Mouse (Mus musculus): Measurements from ENCODE around the gene Adamtsl5. TPM values are rescaled to one million over a fixed set of nuclear protein-coding genes. Genes with fewer than 3 reads are reported as not detected.

Adamtsl5 gene
- polyA plus RNA-seq, 1 experiment from 2014 or later = 2.7 TPM

DNA sequence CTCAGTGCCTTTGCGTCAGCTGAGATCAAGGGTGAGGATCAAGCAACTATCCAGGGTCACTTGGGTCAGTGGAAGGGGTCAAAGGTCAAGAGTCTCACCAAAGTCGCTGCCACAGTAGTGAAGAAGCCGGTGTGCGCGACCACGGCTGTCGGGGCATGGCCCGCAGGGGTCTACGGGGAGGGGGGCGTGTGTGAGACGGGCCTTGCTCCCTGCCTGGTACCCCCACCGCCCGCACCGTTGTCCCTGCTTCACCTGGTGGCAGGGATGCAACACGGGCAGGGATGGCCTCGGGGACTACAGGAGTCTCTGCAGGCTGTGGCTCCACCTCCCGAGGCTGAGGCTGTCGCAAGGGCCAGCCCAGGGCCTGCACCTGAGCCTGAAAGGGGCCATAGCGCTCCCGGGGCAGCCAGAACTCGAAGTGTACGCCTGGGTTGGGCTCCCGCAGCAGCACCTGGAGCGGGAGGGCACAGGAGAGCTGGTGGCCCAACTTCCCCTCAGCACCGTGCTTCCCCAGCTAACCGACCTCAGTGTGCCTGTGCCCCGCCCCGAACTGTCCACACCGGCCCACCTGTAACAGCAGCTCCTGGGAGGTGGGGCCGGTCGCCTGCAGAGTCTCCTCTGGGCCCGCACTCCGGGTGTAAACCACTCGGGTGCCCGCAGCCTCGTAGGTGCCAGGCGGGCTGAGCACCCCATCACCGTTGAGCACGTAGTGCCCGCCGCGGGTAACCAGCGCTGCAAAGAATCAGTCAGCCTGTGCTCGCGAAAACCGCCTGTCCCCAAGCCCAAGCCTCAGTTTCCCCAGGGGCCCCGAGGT lies 6.5 kb downstream of the Adamtsl5 start:
- Histone ChIP-seq H3K27ac (ENCODE audit: low read depth, low read length) (no peak overlapping the region), H3K4me1 (ENCODE audit: control insufficient read depth, insufficient read depth, low read length) (peaks cover 19% of the 10 kb centered on the region), H3K4me3 (ENCODE audit: low read length) (peak overlapping the region; percentile 28), H3K36me3 (ENCODE audit: control insufficient read depth, insufficient read depth, low read length) (no peaks in the 10 kb centered on the region), H3K9me3 (ENCODE audit: control insufficient read depth, low read length) (no peaks in the 10 kb centered on the region), H3K9ac (ENCODE audit: low read depth, low read length) (no peak overlapping the region; the same call in 1 of the 2 replicates), H3K27me3 (ENCODE audit: control insufficient read depth, insufficient read depth, low read length) (peaks cover 64% of the 10 kb centered on the region), H3K4me2 (replicated peaks; ENCODE audit: low read depth, low read length) (peak overlapping the region; percentile 51; the same call in 1 of the 2 replicates)
- ATAC-seq (ENCODE audit: low FRiP score, low TSS enrichment) = no peak
- 2% methylated on average over 47 of the region's 47 CpGs for WGBS

DNA sequence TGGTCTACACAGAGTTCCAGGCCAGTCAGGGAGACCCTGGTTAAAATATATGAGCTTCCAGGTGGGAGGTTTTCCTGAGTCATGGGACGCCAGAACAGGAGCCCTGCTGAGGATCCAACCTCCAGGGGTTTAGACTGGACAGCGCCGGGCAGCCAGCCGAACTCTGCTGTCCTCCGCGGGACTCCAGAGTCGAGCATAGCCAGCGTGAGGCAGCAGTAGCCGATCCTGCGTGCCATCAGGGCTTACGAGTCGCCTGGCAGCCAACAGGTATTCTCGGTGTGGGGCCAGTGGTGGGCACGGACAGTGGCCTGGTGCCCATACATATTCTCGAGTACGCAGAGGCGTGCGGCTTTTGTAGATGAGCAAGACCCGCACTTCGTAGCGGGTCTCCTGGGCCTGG lies 7.2 kb downstream of the Adamtsl5 start:
- Histone ChIP-seq H3K4me3 (ENCODE audit: low read length) (no peak overlapping the region), H3K9me3 (ENCODE audit: control insufficient read depth, low read length) (no peaks in the 10 kb centered on the region), H3K27me3 (ENCODE audit: control insufficient read depth, insufficient read depth, low read length) (peaks cover 58% of the 10 kb centered on the region), H3K4me1 (ENCODE audit: control insufficient read depth, insufficient read depth, low read length) (peaks cover 19% of the 10 kb centered on the region), H3K9ac (ENCODE audit: low read depth, low read length) (no peak overlapping the region), H3K36me3 (ENCODE audit: control insufficient read depth, insufficient read depth, low read length) (no peaks in the 10 kb centered on the region), H3K4me2 (replicated peaks; ENCODE audit: low read depth, low read length) (no peak overlapping the region), H3K27ac (ENCODE audit: low read depth, low read length) (no peak overlapping the region)
- no peak for ATAC-seq (ENCODE audit: low FRiP score, low TSS enrichment)
- 13% methylated on average over 21 of the region's 21 CpGs for WGBS

DNA sequence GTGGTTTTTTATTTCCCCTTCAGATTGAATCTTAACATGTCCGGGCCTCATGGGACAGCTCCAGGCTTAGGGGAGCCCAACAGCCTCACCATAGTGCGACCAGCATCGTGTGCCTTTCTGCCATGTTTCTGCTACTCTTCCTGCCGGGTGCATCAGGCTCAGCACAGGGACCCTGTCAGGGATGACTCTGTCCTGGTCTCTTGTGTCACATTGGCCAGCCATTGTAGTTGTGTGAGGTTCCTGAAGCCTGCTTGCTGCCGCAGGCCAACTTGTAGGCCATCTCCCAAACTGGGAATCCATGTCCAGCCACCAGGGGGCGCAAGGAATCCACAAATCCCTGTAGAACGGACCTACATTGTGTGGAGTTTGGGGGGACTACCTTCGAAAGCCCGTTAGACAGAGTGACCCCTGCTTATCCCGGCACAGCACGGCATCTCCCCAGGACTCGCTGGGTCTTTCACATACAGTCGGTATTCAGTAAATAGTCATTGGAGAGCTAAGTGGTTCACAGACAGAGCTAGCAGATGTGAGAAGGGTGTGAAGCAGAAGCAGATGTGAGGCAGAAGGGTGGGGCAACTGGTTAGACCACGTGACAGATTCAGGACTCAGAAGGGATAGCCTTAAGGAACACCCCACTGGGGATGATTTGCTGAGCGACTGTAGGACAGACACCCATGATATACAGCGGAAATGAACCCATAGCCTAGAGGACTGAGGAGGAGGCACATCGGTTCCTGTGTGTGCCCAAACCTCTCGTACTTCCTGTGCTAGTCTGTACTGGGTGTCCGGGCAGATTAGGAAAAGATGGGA lies 8.1 kb downstream of the Adamtsl5 start:
- Histone ChIP-seq H3K27ac (ENCODE audit: low read depth, low read length) (no peak overlapping the region), H3K4me1 (ENCODE audit: control insufficient read depth, insufficient read depth, low read length) (peaks cover 18% of the 10 kb centered on the region), H3K4me3 (ENCODE audit: low read length) (no peak overlapping the region), H3K27me3 (ENCODE audit: control insufficient read depth, insufficient read depth, low read length) (peaks cover 49% of the 10 kb centered on the region), H3K4me2 (replicated peaks; ENCODE audit: low read depth, low read length) (no peak overlapping the region; the same call in 1 of the 2 replicates), H3K9ac (ENCODE audit: low read depth, low read length) (no peak overlapping the region), H3K9me3 (ENCODE audit: control insufficient read depth, low read length) (no peaks in the 10 kb centered on the region), H3K36me3 (ENCODE audit: control insufficient read depth, insufficient read depth, low read length) (no peaks in the 10 kb centered on the region; the same call in 1 of the 2 replicates)
- WGBS = 22% methylated on average over 19 of the region's 19 CpGs
- peak; percentile 16; the same call in 1 of the 2 replicates for ATAC-seq (ENCODE audit: low FRiP score, low TSS enrichment)

DNA sequence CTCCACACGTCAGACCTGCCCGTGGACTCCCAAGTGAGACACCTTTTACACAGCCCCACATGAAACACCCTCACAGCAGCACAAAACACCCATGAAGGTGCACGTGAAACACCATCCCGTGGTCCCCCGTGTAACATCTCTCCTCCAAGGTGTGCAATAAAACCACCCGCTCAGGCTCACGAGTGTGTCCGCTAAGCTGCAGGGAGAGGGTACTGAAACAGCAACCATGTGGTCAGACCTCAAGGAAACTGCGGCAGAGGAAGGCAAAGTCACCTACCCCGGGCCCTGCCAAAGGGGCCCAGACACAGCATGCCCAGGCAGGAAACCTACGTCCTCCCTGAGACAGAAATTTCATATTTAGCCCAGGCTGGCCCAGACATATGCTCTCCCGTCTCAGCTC lies 11.9 kb downstream of the Adamtsl5 start:
- H3K4me1 ChIP-seq (ENCODE audit: control insufficient read depth, insufficient read depth, low read length) = no peaks in the 10 kb centered on the region
- no peaks in the 10 kb centered on the region for H3K9me3 ChIP-seq (ENCODE audit: control insufficient read depth, low read length)
- H3K36me3 ChIP-seq (ENCODE audit: control insufficient read depth, insufficient read depth, low read length) = no peaks in the 10 kb centered on the region; the same call in 1 of the 2 replicates
- ATAC-seq (ENCODE audit: low FRiP score, low TSS enrichment) = no peak
- peaks cover 11% of the 10 kb centered on the region for H3K27me3 ChIP-seq (ENCODE audit: control insufficient read depth, insufficient read depth, low read length)
- WGBS = 88% methylated on average over 12 of the region's 12 CpGs
- H3K9ac ChIP-seq (ENCODE audit: low read depth, low read length) = no peak overlapping the region
- H3K27ac ChIP-seq (ENCODE audit: low read depth, low read length) = no peak overlapping the region
- H3K4me2 ChIP-seq (replicated peaks; ENCODE audit: low read depth, low read length) = no peak overlapping the region
- no peak overlapping the region for H3K4me3 ChIP-seq (ENCODE audit: low read length)

DNA sequence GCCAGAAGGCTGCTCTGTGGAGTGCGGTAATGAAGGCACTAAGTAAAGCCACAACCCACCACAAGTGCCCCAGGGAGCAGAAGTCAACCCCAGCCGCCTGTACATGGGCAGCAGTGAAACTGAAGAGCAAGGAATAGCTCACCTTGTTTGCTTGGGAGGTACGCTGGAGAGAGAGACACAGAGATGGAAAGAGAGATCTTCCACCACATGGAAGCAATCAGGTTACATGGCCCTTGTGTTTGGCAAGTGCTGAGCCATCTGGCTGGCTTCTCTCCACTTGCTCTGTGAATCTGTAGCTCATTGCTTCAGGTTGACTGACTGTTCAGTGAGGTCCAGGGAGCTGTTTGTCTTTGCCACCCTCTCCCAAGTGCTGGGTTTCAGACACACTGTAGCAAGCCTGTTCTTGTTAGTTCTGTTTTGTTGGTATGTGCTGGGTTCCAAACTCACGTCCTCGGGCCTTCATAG lies 15.7 kb downstream of the Adamtsl5 start:
- H3K36me3 ChIP-seq (ENCODE audit: control insufficient read depth, insufficient read depth, low read length) = no peaks in the 10 kb centered on the region; the same call in 1 of the 2 replicates
- H3K4me2 ChIP-seq (replicated peaks; ENCODE audit: low read depth, low read length) = no peak overlapping the region
- no peak overlapping the region for H3K9ac ChIP-seq (ENCODE audit: low read depth, low read length)
- H3K27ac ChIP-seq (ENCODE audit: low read depth, low read length) = no peak overlapping the region
- peaks cover 6% of the 10 kb centered on the region for H3K27me3 ChIP-seq (ENCODE audit: control insufficient read depth, insufficient read depth, low read length)
- no peak overlapping the region for H3K4me3 ChIP-seq (ENCODE audit: low read length)
- no peak for ATAC-seq (ENCODE audit: low FRiP score, low TSS enrichment)
- peaks cover 11% of the 10 kb centered on the region for H3K4me1 ChIP-seq (ENCODE audit: control insufficient read depth, insufficient read depth, low read length)
- H3K9me3 ChIP-seq (ENCODE audit: control insufficient read depth, low read length) = no peaks in the 10 kb centered on the region
- 85% methylated on average over 5 of the region's 5 CpGs for WGBS

DNA sequence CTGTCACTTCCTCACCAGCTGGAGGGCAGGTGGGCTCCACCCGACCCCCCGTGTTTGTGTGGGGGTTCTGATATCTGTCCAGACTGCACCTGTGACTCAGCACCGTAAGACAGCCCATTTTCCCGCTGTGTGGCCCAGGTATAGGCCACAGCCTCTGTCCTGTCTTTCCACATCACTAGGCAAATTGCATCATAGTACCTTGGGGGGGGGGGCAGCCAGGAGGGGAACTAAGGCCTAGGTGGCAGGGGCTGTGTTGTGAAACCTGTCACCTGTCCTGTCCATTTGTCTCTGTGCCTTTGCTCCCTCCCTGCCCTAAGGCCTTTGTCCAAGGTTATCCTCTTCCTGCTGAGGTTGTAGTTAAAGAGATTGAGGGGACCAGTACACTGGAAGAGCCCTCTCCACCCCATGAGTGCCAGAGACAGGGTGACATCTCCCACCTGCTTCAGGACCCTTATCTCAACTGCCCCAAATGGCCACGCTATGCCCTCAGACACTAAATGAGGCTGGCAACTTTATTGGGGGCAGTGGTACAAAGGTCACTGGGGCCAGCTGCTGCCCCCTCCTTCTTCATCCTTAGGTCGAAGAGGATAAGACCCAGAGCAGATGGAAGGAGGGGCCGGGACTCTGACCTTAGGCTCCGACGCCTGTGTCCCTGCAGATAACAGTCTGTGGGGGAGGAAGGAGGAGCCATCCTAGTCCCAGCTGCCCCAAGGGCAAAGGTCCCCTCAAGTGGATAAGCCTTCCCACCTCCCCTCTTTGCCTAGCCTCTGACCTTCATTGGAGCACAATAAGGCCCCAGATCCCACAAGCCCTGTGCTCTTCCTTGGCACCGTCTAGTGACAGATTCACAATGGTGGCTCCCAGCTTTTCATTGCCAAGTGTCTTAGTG lies 16.3 kb downstream of the Adamtsl5 start:
- WGBS = 54% methylated on average over 10 of the region's 10 CpGs
- ATAC-seq (ENCODE audit: low FRiP score, low TSS enrichment) = no peak
- peaks cover 6% of the 10 kb centered on the region for H3K27me3 ChIP-seq (ENCODE audit: control insufficient read depth, insufficient read depth, low read length)
- H3K4me1 ChIP-seq (ENCODE audit: control insufficient read depth, insufficient read depth, low read length) = peaks cover 11% of the 10 kb centered on the region
- no peaks in the 10 kb centered on the region for H3K9me3 ChIP-seq (ENCODE audit: control insufficient read depth, low read length)
- H3K27ac ChIP-seq (ENCODE audit: low read depth, low read length) = no peak overlapping the region
- no peaks in the 10 kb centered on the region; the same call in 1 of the 2 replicates for H3K36me3 ChIP-seq (ENCODE audit: control insufficient read depth, insufficient read depth, low read length)
- no peak overlapping the region for H3K4me3 ChIP-seq (ENCODE audit: low read length)
- no peak overlapping the region for H3K9ac ChIP-seq (ENCODE audit: low read depth, low read length)
- no peak overlapping the region for H3K4me2 ChIP-seq (replicated peaks; ENCODE audit: low read depth, low read length)

DNA sequence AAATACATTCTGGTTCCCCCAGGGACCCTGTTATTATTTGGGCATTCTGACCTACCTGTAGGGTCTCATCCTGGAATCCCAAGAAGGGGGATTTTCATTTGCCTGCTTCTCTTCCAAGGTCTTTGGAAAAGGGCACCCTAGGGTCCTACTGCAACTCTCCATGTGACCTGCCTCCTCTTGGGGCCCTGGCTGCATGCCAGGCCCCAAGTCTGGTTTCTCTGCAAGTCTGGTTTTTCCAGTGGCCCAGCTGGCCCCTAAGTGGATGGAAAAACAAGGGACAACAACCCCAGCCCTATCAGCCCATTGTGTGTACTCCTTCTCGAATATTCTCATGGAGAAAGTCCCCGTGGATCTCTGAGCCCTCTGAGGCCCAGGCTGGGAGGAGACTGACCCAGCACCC lies 17.3 kb downstream of the Adamtsl5 start:
- peaks cover 6% of the 10 kb centered on the region for H3K27me3 ChIP-seq (ENCODE audit: control insufficient read depth, insufficient read depth, low read length)
- peaks cover 11% of the 10 kb centered on the region for H3K4me1 ChIP-seq (ENCODE audit: control insufficient read depth, insufficient read depth, low read length)
- H3K4me2 ChIP-seq (replicated peaks; ENCODE audit: low read depth, low read length) = no peak overlapping the region; the same call in 1 of the 2 replicates
- no peaks in the 10 kb centered on the region for H3K9me3 ChIP-seq (ENCODE audit: control insufficient read depth, low read length)
- peak overlapping the region; percentile 44; the same call in 1 of the 2 replicates for H3K4me3 ChIP-seq (ENCODE audit: low read length)
- no peaks in the 10 kb centered on the region; the same call in 1 of the 2 replicates for H3K36me3 ChIP-seq (ENCODE audit: control insufficient read depth, insufficient read depth, low read length)
- no peak overlapping the region for H3K27ac ChIP-seq (ENCODE audit: low read depth, low read length)
- 76% methylated on average over 2 of the region's 2 CpGs for WGBS
- peak overlapping the region; percentile 58; the same call in 1 of the 2 replicates for H3K9ac ChIP-seq (ENCODE audit: low read depth, low read length)
- no peak for ATAC-seq (ENCODE audit: low FRiP score, low TSS enrichment)

DNA sequence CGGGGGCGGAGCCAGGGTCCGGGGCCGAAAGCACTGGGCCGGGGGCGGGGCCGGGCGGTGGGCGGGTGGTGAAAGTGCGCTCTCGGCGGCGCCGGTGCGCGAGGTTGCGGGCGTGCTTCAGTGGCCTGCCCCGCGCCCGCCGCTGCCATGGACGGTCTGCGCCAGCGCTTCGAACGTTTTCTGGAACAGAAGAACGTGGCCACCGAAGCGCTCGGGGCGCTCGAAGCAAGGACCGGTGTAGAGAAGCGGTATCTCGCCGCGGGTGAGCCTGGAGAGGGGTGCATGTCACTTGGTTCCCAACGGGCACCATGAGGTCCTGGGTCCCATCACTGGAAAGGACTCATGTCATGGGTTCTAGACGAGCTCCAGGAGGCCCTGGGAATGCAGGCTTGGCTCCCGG lies 18.1 kb downstream of the Adamtsl5 start:
- Histone ChIP-seq H3K9ac (ENCODE audit: low read depth, low read length) (peak overlapping the region; percentile 58), H3K36me3 (ENCODE audit: control insufficient read depth, insufficient read depth, low read length) (no peaks in the 10 kb centered on the region), H3K9me3 (ENCODE audit: control insufficient read depth, low read length) (no peaks in the 10 kb centered on the region), H3K27me3 (ENCODE audit: control insufficient read depth, insufficient read depth, low read length) (peaks cover 6% of the 10 kb centered on the region), H3K4me2 (replicated peaks; ENCODE audit: low read depth, low read length) (peak overlapping the region; percentile 91), H3K4me1 (ENCODE audit: control insufficient read depth, insufficient read depth, low read length) (peaks cover 11% of the 10 kb centered on the region), H3K27ac (ENCODE audit: low read depth, low read length) (no peak overlapping the region), H3K4me3 (ENCODE audit: low read length) (peak overlapping the region; percentile 44)
- no peak for ATAC-seq (ENCODE audit: low FRiP score, low TSS enrichment)
- 1% methylated on average over 30 of the region's 41 CpGs for WGBS
